Mouse (Mus musculus): Measurements from ENCODE around the gene Slc6a4.

GRCm38 (mm10) chr11:77079361-77079760 is 81.0 kb downstream of the Slc6a4 start:
- TF ChIP-seq CHD2 (IDR thresholded peaks at IDR 0.05; ENCODE audit: low read length) (no peak), CTCF (IDR thresholded peaks at IDR 0.05 in 2 of 3, conservative IDR thresholded peaks at IDR 0.05 in 1 of 3; ENCODE audit: control insufficient read depth in 1 of 3, insufficient read depth in 1 of 3, low read depth in 2 of 3, low read length in 3 of 3, poor library complexity in 1 of 3, severe bottlenecking in 1 of 3) (no peak), USF1 (IDR thresholded peaks at IDR 0.05; ENCODE audit: low read depth, low read length) (no peak), MEF2A (IDR thresholded peaks at IDR 0.05; ENCODE audit: extremely low read depth, insufficient replicate concordance, low read depth, low read length, poor library complexity, severe bottlenecking) (no peak), POLR2A (IDR thresholded peaks at IDR 0.05; ENCODE audit: control insufficient read depth in 1 of 2, insufficient read depth in 1 of 2, low read depth in 1 of 2, low read length in 2 of 2, poor library complexity in 1 of 2) (no peak), UBTF (IDR thresholded peaks at IDR 0.05; ENCODE audit: borderline replicate concordance, insufficient read depth, low read depth, low read length) (no peak), ZMIZ1 (IDR thresholded peaks at IDR 0.05; ENCODE audit: low read depth, low read length) (no peak)
